Mouse (Mus musculus): ENCODE data around the gene Eif2a. TPM values are rescaled to one million over a fixed set of nuclear protein-coding genes. Genes with fewer than 3 reads are reported as not detected.

Eif2a gene
- polyA plus RNA-seq (2012; rRNA removed): 0.37 and 0.75 TPM in 2 replicates

GRCm38 (mm10) chr3:58525652-58526407 lies at the start of gene Eif2a, which contains the start of gene Serp1:
Gene Eif2a, plus strand, starts transcription at chr3:58525821.
Gene Serp1, minus strand, starts transcription at chr3:58525892.

GRCm38 (mm10) chr3:58576137-58577066 lies 50.8 kb downstream of the Eif2a start, which contains the start of gene Selenot:
Gene Selenot, plus strand, starts transcription at chr3:58576636.

Other genes with a start within 250 kb of the Eif2a start
- gene Tsc22d2, start 111.1 kb upstream of the Eif2a start, polyA plus RNA-seq (2012; rRNA removed): 9.0 and 21.1 TPM in 2 replicates
- gene Serp1, start 71 bp downstream of the Eif2a start, polyA plus RNA-seq (2012; rRNA removed): 25.3 and 53.5 TPM in 2 replicates
- gene Selenot, start 50.8 kb downstream of the Eif2a start, polyA plus RNA-seq (2012; rRNA removed): 8.5 and 9.0 TPM in 2 replicates
- gene Erich6, start 111.4 kb downstream of the Eif2a start, polyA plus RNA-seq (2012; rRNA removed): not detected in 2 replicates
- 11.9 and 17.1 TPM in 2 replicates for gene Siah2, start 166.6 kb downstream of the Eif2a start, polyA plus RNA-seq (2012; rRNA removed)

Data from stomach, adult 2 months (tissue).